Mouse (Mus musculus): ENCODE results near the gene Fbxl22.
A peak's percentile ranks its signal among the peaks of the same experiment; 100 is the strongest.

- TF ChIP-seq MYOD1 (IDR thresholded peaks at IDR 0.05; ENCODE audit: control insufficient read depth in 1 of 3, insufficient read length in 2 of 3, low read depth in 2 of 3): no peak
- no peak for TF ChIP-seq MAX (IDR thresholded peaks at IDR 0.05; ENCODE audit: low read depth)
- TF ChIP-seq POLR2A (IDR thresholded peaks at IDR 0.05; ENCODE audit: insufficient read length, low read depth): no peak
- no peak for TF ChIP-seq POLR2AphosphoS2 (IDR thresholded peaks at IDR 0.05; ENCODE audit: insufficient read length, low read depth)
- no peak for TF ChIP-seq E2F4 (IDR thresholded peaks at IDR 0.05; ENCODE audit: insufficient read depth)
- no peak for TF ChIP-seq CEBPB (IDR thresholded peaks at IDR 0.05; ENCODE audit: insufficient read depth, poor library complexity, severe bottlenecking)
- TF ChIP-seq SRF (IDR thresholded peaks at IDR 0.05; ENCODE audit: control insufficient read depth, insufficient read length, low read depth): no peak
- peak in 1 of 3 experiments; percentile 20 for TF ChIP-seq MYOG (IDR thresholded peaks at IDR 0.05; ENCODE audit: control insufficient read depth in 1 of 3, insufficient read depth in 1 of 3, insufficient read length in 2 of 3, low read depth in 2 of 3)
- TF ChIP-seq REST (IDR thresholded peaks at IDR 0.05; ENCODE audit: insufficient read depth, insufficient read length): no peak
Observed at GRCm38 (mm10) chr9:66560295-66560694, 45.9 kb upstream of the Fbxl22 start.
